ENCODE assay signal across 8 mouse cellular contexts in the genomic region with DNA sequence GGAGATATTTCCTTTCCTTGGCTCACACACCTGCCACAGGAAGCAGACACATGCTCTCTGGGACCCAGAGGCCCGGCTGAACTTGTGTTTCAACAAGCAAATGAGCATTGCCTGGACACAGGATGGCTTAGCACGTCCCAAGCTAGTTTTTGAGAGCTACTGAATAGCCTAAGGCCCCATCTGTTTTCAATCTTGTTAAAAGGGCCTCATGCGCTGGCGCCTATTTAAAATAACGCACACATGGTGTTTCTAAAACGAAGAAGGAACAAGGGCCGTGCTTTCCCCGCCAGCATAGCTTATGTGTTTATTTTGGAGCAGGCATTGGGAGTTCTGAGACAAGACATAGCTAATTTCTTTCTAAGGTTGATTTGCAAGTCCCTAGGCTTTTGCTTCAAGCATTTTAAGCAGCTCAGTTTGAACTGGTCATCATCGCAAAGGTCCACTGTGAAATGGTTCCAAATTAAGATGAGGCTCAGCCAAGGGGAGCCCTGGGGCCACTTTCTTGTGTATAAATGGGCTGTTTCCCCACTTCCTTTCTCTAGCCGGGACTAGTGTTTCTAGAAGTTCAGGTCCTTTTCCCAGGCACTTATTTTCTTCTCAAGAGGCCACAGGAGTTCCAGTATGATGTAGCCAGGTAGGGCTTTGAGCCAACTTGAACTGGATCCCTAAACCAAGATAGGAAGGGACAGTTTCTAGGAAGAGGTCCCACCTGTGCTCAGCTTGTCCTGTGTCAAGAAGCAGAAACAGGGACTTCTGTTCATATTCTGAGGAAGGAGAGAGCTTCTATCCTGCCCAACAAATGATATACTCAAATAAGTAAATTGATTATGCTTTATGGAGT.
DNase-seq lines count a peak whose midpoint lies in the region; TF ChIP-seq lines count a peak whose summit lies in the region.

No protein-coding gene starts in this region.

- no peak overlapping the region for H3K4me3 ChIP-seq in heart, adult 2 months
- H3K4me3 ChIP-seq in kidney, adult 2 months (ENCODE audit: insufficient read depth, low read depth, low read length): no peak overlapping the region

- H3K9ac ChIP-seq in heart, adult 2 months (ENCODE audit: low read depth, low read length): no peak overlapping the region

- DNase-seq in cerebellum, postnatal 10 days: peak; percentile 46 to 58
- DNase-seq in cerebellum, adult 8-10 months: no peak
- DNase-seq in embryo, embryonic 11 days: peak; percentile 87
- DNase-seq in heart, adult 2 months: peak; percentile 25 to 56
- DNase-seq in kidney, adult 2 months: peak; percentile 56
- peak; percentile 20 for DNase-seq in lung, postnatal 36 days
- no peak for DNase-seq in thymus, adult 18-20 months
- DNase-seq in cerebellum, postnatal 36 days: no peak

- no peaks in the 10 kb centered on the region for H3K36me3 ChIP-seq in heart, adult 2 months (ENCODE audit: control insufficient read depth, insufficient read depth, low read length)
- H3K36me3 ChIP-seq in kidney, adult 2 months (ENCODE audit: control insufficient read depth, insufficient read depth, low read length): no peaks in the 10 kb centered on the region

- H3K79me2 ChIP-seq in heart, adult 2 months (replicated peaks; ENCODE audit: control insufficient read depth, insufficient read depth, low read length): no peaks in the 10 kb centered on the region

- no peak overlapping the region for H3K27ac ChIP-seq in heart, adult 2 months
- no peak overlapping the region for H3K27ac ChIP-seq in kidney, adult 2 months (ENCODE audit: insufficient read depth, low read depth, low read length)

- no peak for TF ChIP-seq CTCF in heart, adult 2 months (IDR thresholded peaks at IDR 0.05)
- no peak for TF ChIP-seq CTCF in kidney, adult 2 months (conservative IDR thresholded peaks at IDR 0.05; ENCODE audit: insufficient read depth, insufficient read length, low read depth, low read length)

- WGBS in heart, adult 2 months: 53% methylated on average over 10 of the region's 10 CpGs
- WGBS in kidney, adult 2 months: 51% methylated on average over 10 of the region's 10 CpGs

- intact Hi-C loops in heart, adult 2 months (cut with DNase I): no loop called here

- TF ChIP-seq POLR2A in heart, adult 2 months (IDR thresholded peaks at IDR 0.05; ENCODE audit: insufficient read depth, low read depth, low read length): no peak
- no peak for TF ChIP-seq POLR2A in kidney, adult 2 months (IDR thresholded peaks at IDR 0.05; ENCODE audit: low read depth, low read length)

- H3K4me1 ChIP-seq in heart, adult 2 months (ENCODE audit: control insufficient read depth, insufficient read depth, low read length): peaks cover 3% of the 10 kb centered on the region
- H3K4me1 ChIP-seq in kidney, adult 2 months (ENCODE audit: control insufficient read depth, insufficient read depth, low read length): peaks cover 14% of the 10 kb centered on the region; the same call in 1 of the 2 replicates

- no peaks in the 10 kb centered on the region; the same call in 1 of the 2 replicates for H3K27me3 ChIP-seq in heart, adult 2 months (ENCODE audit: control insufficient read depth, insufficient read depth, low read length)
- H3K27me3 ChIP-seq in kidney, adult 2 months (replicated peaks; ENCODE audit: control insufficient read depth, insufficient read depth, low read length): no peaks in the 10 kb centered on the region

- no peak for TF ChIP-seq EP300 in heart, adult 2 months (IDR thresholded peaks at IDR 0.05; ENCODE audit: insufficient read depth, low read depth, low read length)

Comparison
In these comparisons a context has a peak if more than half of its experiments do, and no peak if none do; other contexts are left out.
1. DNase-seq: peak in cerebellum, postnatal 10 days (2 of 2), embryo, embryonic 11 days (single experiment), heart, adult 2 months (2 of 2), kidney, adult 2 months (single experiment) and lung, postnatal 36 days (single experiment); none in cerebellum, adult 8-10 months (single experiment), thymus, adult 18-20 months (0 of 2) and cerebellum, postnatal 36 days (0 of 2).